Mouse (Mus musculus): ENCODE measurements around the gene Rbm33.

DNA sequence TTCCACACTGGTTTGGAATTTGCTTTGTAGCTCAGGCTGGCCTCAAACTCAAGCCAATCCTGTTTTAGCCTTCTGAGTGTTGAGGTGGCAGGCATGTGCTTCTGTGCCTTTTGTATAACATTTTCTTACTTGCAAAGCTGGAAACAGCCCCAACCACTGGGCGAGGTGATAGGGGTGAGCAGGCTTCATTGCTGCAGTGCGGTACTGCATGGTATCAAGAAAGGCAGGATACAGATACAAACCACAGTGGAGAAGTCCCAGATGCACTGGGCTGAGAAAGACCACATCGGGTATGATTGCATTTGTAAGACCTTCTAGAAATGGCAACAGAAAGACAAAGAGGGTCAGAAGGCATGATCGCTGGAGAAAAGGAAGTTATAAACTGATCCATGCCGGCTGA lies 18.8 kb upstream of the Rbm33 start:
- TF ChIP-seq GATA1 (IDR thresholded peaks at IDR 0.05; ENCODE audit: low read length) (no peak), TAL1 (IDR thresholded peaks at IDR 0.05; ENCODE audit: low read length) (no peak)
